Mouse (Mus musculus): ENCODE measurements around the gene Plgrkt.
"Not testable (repeated sequence)": the region's sequence is repeated elsewhere in the genome, so short reads cannot be mapped to it uniquely, and the experiment has no call there.

Gene Plgrkt

GRCm38 (mm10) chr19:29366969-29367622, at the start of gene Plgrkt, which contains the start of gene Cd274:
Gene Plgrkt (minus strand): TSS chr19:29367390.
Gene Cd274 (plus strand): TSS chr19:29367455.
- ATAC-seq (ENCODE audit: low TSS enrichment) = peak; percentile 74

DNA sequence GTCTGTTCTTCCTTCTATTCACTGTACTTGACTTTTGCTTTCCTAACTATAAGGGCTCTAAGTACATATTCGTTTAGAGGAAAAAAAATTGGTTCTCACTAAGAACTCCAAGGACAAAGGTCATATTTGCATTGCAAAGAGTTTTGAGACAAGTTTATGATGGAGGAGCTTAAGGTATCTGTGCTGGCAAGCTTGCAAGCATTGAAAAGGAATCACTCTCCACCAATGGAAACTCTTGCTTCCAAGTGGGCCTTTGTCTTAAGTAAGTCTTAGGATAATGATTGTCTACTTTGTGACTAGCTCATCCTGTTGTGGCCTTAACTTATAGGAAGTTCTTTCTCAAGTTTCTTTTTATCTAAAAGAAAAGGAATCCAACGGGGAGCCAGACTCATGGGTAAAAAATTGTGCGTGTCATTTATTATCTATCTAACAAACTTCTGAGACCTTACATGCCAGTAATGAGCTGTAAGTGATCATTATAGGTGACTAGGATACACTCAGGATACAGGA, 49.3 kb upstream of the Plgrkt start:
- ATAC-seq (ENCODE audit: low TSS enrichment) = no peak

- not testable (repeated sequence) for ATAC-seq (ENCODE audit: low TSS enrichment)
Observed at GRCm38 (mm10) chr19:29414917-29415316, 47.7 kb upstream of the Plgrkt start.

DNA sequence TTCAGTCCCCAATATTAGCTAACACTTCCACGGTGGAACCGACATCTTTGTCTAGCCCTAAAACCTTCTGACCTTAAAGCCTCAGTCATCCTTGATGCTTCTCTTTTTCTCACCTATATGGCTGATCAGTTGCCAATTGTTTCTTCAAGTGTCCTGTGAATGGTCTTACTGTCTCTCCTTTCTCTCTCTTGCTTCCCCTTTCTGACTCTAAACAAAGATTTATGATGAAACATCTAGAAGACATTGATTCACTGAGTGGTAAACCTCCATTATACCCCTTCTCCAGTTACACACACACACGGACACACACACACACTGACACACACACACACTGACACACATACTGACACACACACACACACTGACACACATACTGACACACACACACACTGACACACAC, 47.3 kb upstream of the Plgrkt start:
- no peak for ATAC-seq (ENCODE audit: low TSS enrichment)

DNA sequence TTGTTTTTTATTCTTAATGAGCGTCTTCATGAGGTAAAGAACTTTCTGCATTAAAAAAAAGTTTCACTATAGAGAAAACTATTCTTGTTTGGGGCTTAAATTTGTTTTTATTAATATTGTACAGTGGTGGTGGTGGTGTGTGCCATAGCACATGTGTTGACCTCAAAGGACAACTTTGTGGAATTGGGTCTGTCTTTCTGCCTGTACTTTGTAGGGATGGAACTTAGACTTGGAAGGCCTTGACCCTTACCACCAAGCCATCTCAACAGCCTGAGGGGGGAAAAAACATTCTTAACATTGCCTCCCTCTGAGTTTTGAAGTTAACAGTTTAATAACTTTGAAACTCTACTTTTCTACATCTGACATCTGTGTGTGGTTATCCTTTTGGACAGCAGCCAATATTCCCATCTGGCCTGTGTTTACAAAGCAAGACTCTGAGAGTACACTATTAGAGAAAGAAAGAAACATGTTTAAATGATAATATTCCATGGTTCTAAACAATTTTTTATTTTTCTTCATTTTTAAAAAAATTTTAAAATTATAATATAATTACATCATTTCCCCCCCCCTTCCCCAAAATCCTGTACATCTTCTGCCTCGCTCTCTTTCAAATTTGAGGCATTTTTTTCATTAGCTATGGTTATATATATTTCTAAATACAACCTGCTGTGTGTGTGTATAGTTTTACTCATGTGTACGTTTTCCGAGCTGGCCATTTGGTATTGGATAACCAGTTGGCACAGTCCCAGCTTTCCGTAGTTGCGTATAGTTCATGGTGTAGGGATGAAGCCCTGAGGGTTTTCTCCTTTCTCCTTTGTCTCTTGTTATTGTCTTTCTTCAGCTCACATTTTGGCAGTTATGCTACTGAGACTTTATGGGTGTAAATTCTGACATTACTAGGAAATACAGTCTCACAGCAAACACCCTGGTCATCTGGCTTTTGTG, 45.6 kb upstream of the Plgrkt start:
- ATAC-seq (ENCODE audit: low TSS enrichment) = no peak

- ATAC-seq (ENCODE audit: low TSS enrichment) = no peak
Observed at GRCm38 (mm10) chr19:29410619-29411018, 43.4 kb upstream of the Plgrkt start, which contains the start of gene Pdcd1lg2. Gene Pdcd1lg2 (plus strand): TSS chr19:29410919.

- ATAC-seq (ENCODE audit: low TSS enrichment) = no peak
Observed at GRCm38 (mm10) chr19:29406042-29407017, 39.1 kb upstream of the Plgrkt start.

GRCm38 (mm10) chr19:29405388-29405787, 38.2 kb upstream of the Plgrkt start:
- peak; percentile 97 for ATAC-seq (ENCODE audit: low TSS enrichment)

- no peak for ATAC-seq (ENCODE audit: low TSS enrichment)
Observed at GRCm38 (mm10) chr19:29403251-29403650, 36.1 kb upstream of the Plgrkt start.

DNA sequence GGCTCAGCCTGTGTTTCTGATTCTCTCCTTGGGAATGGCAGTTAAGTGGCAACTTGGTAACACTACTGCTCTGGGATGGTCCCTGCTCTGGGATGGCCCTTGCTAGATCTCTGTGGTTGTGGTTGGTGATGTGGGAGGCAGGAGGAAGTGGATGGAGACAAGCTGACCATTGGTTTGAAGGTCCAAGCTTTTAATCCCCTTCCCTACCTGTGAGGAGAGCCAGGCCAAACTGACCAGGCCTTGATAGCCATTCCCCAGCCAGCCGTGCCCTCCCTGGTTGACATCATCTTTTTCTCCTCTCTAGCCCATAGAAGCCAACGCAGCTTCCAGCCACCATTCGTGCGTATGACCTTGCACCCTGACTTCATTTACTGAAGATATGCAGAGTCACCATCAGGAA, 35.4 kb upstream of the Plgrkt start:
- no peak for ATAC-seq (ENCODE audit: low TSS enrichment)

DNA sequence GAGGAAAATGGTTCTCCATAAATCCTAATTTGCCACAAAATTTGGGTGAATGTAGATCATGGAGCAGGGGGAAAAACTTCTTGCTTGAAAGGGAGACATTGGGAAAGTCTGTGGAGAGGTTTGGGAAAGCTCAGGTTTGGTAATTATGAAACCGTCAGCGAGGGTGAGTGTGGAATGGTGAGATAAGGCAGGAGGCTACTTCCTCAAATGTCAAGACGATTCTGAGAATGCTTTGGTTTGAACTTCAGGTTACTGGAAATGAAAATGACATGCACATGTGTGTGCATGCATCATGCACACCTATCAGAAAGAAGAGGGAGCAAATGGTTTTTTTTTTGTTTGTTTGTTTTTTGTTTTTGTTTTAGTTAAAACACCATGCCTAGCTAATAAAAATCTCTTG, 33.3 kb upstream of the Plgrkt start:
- ATAC-seq (ENCODE audit: low TSS enrichment) = no peak

DNA sequence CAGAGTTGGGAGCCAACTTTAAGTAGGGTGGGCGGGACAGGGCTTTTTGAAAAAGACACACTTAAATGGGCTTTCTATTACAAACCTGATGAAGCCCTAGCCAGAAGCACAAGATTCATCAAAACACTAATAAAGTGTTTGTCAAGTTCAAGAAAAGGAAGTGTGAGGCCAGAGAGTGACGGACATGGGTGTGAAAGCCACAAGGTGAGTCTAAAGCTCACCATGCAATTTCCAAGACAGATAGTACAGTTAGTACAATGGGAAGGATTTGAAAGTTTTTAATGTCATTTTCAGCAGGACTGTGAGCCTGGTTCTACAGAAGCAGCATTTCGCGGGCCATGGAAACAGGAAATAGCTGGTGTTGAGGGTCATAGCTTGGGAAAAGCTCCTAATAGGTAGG, 32.6 kb upstream of the Plgrkt start:
- ATAC-seq (ENCODE audit: low TSS enrichment) = no peak

DNA sequence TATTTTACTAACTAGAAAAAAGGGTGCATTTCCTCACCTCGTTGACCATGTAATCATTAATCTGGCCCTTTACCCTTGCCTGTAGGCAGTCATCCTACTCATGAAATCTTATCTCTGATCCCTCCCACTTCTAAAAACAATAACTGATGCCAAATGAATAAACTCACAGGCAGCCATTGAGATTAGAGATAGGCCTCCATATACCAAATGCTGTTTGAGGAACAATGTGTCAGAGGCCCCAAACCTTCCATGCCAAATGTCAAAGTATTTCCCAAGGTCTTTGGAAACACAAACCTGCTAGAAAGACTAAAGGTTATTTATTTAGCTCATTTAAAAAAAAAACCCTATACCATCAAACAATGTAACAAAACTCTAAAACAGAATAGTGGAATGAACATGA, 29.2 kb upstream of the Plgrkt start:
- no peak for ATAC-seq (ENCODE audit: low TSS enrichment)

DNA sequence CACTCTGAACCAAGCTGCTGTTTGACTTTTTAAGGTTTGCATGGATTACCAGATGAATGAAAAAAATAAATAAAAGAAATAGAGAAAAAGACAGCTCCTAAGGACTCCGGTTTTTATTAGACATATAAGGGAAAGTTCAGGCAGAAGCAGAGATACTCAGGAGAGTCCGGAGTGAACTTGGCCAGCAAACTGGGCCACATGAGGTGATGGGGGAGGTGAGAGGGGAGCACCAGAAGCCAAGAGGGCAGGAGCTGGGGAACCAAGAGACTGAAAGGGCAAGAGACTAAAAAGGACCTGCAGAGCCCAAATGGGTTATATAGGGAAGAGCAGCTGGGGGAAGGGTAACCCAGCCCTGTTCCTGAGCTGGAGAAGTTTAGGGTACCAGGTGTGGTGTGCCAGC, 27.5 kb upstream of the Plgrkt start:
- ATAC-seq (ENCODE audit: low TSS enrichment) = no peak

DNA sequence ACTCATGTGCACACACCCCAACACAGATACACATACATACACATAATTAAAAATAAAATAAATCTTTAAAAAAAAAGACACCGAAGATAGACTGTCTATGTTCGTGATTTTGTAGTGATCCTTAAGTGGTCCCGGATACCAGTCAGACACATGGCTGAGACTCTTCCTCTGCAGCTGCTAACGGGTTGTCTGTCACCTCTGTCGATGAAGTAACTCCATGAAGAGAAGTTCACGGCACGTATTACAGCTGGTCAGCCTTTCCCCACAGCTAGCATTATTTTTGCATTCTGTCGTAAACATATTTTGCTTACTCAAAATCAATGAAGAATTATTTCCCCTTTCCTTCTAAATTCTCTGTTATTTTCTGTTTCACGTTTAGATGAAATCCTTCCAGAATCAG, 26.1 kb upstream of the Plgrkt start:
- no peak for ATAC-seq (ENCODE audit: low TSS enrichment)

DNA sequence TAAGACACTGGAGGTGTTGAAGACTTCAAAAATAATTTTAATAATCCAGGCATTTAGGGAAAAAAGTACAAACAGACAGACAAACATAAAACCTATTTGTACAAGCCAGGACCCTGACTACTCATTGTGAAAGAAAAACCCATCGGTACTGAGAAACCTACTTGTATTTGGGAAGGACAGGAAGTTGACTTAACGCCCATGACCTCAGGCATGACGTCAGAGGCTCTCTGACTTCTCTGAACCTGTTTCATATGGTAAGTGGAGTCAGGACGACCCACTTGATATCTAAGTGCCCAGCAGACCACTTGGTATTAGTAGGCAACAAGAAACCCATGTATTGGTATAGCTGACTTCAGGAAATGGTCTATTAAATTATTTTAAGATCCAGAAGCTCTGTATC, 24.1 kb upstream of the Plgrkt start:
- ATAC-seq (ENCODE audit: low TSS enrichment) = no peak

DNA sequence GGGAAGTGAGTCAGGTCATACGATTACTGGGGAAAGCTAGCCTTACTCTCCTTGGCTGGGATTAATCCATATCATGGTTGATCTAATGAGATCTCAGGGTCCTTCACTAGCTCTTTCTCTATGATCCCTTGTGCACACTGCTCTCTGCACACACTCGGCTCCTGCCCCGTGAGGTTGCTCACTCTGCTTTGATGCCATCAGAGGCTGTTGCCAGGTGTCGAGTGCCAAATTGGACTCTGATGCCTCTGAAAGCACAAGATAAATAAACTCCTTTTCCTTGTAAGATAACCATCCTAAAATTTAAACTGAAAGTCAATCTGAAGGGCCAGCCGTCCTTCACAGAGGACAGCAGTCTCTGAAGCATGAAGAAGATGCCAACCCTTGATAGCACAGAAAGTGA, 23.3 kb upstream of the Plgrkt start:
- ATAC-seq (ENCODE audit: low TSS enrichment) = no peak

GRCm38 (mm10) chr19:29388818-29389217, 21.6 kb upstream of the Plgrkt start:
- ATAC-seq (ENCODE audit: low TSS enrichment) = no peak

GRCm38 (mm10) chr19:29385822-29386221, 18.6 kb upstream of the Plgrkt start:
- no peak for ATAC-seq (ENCODE audit: low TSS enrichment)

- peak; percentile 81 for ATAC-seq (ENCODE audit: low TSS enrichment)
Observed at GRCm38 (mm10) chr19:29384994-29385393, 17.8 kb upstream of the Plgrkt start.

GRCm38 (mm10) chr19:29384412-29384811, 17.2 kb upstream of the Plgrkt start:
- ATAC-seq (ENCODE audit: low TSS enrichment) = no peak

DNA sequence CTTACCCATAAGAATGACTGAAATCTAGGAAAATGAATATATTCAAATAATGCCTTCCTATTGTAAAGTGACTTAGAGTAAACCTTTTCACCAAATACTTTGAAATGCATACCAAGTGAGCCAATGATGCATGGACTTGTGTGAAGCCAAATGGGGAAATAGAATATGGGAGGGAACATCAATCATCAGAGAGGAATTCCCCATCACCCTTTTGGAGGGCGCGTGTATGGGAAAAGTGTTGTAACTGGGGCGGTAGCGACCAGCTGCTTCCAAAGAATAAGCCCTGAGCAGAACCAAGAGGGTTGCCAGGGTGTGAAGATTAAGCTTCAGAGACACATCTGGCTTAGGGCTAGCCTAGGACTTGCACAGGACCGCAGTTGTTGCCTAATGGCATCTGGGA, 16.2 kb upstream of the Plgrkt start:
- no peak for ATAC-seq (ENCODE audit: low TSS enrichment)
